Mouse (Mus musculus) testis, adult 2 months (tissue): ENCODE results near the gene Cyp4f39. TPM values are rescaled to one million over a fixed set of nuclear protein-coding genes. Genes with fewer than 3 reads are reported as not detected.
"Not testable (repeated sequence)": the region's sequence is repeated elsewhere in the genome, so short reads cannot be mapped to it uniquely, and the experiment has no call there.

Source experiments
- H3K27ac ChIP-seq: fragments of 200-500 bp; 2 replicates; pipeline ENCODE4 v1.5.1; 2012; ENCODE audit warnings: low read depth, low read length; ENCODE audit not compliant: control insufficient read depth, insufficient read depth
- H3K27me3 ChIP-seq: fragments of 200-500 bp; 2 replicates; pipeline ENCODE4 v1.6.1; 2012; ENCODE audit warnings: mild to moderate bottlenecking, low read length, moderate library complexity; ENCODE audit not compliant: control insufficient read depth, insufficient read depth
- H3K36me3 ChIP-seq: fragments of 200-500 bp; 2 replicates; pipeline ENCODE4 v1.6.1; 2012; ENCODE audit warnings: mild to moderate bottlenecking, low read length; ENCODE audit not compliant: control insufficient read depth, insufficient read depth
- H3K4me1 ChIP-seq: fragments of 200-500 bp; 2 replicates; pipeline ENCODE4 v1.6.1; 2012; ENCODE audit warnings: low read length; ENCODE audit not compliant: control insufficient read depth, insufficient read depth
- H3K4me3 ChIP-seq: fragments of 200-500 bp; 2 replicates; pipeline ENCODE4 v1.5.1; 2012; ENCODE audit warnings: low read depth, mild to moderate bottlenecking, low read length, moderate library complexity, mixed read lengths; ENCODE audit not compliant: control insufficient read depth
- CTCF ChIP-seq: fragments of 200-500 bp; IDR thresholded peaks from 2 replicates; pipeline ENCODE4 v1.5.1; 2012; ENCODE audit warnings: low read depth, mild to moderate bottlenecking, inconsistent platforms, low read length, moderate library complexity; ENCODE audit not compliant: control insufficient read depth, insufficient read depth, insufficient replicate concordance
- POLR2A ChIP-seq: fragments of 200-500 bp; IDR thresholded peaks from 2 replicates; pipeline ENCODE4 v1.6.1; 2012; ENCODE audit warnings: low read depth, mild to moderate bottlenecking, inconsistent platforms, low read length, moderate library complexity; ENCODE audit not compliant: control insufficient read depth
- polyA plus RNA-seq: library from polyadenylated mRNA; depleted of rRNA; stranded (reverse); fragments of >200 nt; gene quantifications from 2 replicates; pipeline ENCODE4 v1.2.3, GENCODE M21; 2012; rRNA removed

The Cyp4f39 gene
- polyA plus RNA-seq, 1 experiment = 67.7 TPM

DNA sequence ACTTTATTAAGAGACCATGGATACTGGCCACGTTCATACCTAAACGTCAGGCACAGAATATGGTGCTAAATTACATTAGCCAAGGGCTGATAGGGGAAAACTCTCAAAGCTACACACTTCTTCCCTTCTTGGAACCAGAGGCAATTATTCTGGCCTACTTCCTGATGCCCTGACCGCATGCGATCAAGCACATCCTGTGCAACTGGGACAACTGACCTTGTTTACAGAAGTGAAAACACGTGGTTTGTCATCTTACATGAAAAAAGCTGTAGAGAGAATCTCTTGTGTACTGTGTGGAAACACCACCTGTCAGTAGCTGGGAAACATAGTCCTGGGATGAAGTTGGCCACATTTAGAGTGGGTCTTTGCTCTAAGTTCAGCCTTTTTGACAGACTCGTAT is 81.5 kb downstream of the Cyp4f39 start:
- Histone ChIP-seq H3K27me3 (no peaks in the 10 kb centered on the region), H3K4me1 (no peaks in the 10 kb centered on the region), H3K36me3 (no peaks in the 10 kb centered on the region), H3K27ac (no peak overlapping the region), H3K4me3 (no peak overlapping the region)
- TF ChIP-seq CTCF (no peak), POLR2A (no peak)

DNA sequence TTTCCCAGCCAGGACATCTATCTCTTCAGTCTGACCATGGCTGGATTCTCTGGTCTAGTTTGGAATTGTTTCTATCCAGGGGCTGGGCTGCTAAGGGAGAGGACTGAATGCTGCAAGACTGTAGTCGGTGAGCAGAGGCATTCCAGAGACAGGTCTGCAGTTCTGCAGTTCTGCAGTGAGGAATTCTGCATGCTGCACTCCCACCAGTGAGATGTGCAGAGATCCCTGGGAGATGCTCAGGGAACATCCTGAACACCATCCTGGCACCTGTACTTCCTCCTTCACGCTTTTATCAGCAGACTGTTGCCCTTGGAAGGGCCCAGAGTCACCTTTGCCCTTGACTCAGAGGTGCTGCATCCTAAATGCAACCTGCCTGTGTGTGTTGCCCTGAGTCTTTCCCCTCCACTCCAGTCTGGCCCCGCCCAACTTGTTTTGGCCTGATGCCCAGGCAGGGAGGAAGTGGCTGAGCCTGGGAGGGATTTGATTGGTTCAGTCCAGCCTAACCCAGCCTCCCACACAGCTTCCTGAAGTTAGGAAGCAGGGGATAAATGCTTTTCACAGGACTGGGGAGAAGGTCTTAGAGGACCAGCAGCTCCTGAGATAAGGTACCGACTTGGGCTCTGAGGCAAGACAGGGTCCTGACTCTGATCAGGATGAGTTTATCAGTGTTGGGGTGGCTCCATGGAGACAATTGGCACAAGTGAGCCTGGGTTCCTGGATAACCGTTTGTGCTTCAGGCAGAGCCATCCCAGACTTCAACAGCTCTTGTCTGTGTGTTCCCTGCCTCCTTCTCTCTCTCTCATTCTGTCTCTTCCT is 83.7 kb downstream of the Cyp4f39 start, which contains the start of gene Cyp4f16:
TSS of gene Cyp4f16 (plus strand) at position 508 of the 816 bp plus-strand sequence.
- not testable (repeated sequence) for H3K36me3 ChIP-seq, H3K27me3 ChIP-seq, H3K4me1 ChIP-seq, H3K27ac ChIP-seq
- peak within 1 kb of the TSS; percentile 40 for H3K4me3 ChIP-seq

DNA sequence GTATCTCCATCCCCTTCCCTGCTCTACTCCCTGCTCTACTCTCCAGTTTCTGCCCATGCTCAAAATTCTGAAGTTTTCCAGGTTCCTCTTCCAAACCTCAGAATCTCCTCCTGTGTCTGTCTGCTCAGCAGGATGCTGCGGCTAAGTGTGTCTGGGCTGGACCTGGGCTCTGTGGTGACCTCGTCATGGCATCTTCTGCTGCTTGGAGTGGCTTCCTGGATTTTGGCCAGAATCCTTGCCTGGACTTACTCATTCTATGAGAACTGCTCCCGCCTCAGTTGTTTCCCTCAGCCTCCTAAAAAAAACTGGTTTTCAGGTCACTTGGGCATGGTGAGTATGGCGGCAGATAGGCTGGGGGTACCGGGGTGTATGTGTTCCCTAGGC is 84.3 kb downstream of the Cyp4f39 start:
- Histone ChIP-seq H3K27me3 (no peaks in the 10 kb centered on the region), H3K4me1 (no peaks in the 10 kb centered on the region), H3K4me3 (no peak overlapping the region), H3K27ac (no peak overlapping the region), H3K36me3 (no peaks in the 10 kb centered on the region)
- no peak for TF ChIP-seq POLR2A
- no peak for TF ChIP-seq CTCF

Other genes starting within 250 kb of the Cyp4f39 start
- gene Brd4, start 168.0 kb upstream of the Cyp4f39 start, polyA plus RNA-seq = 17.3 and 17.6 TPM in 2 replicates
- 39.3 and 43.5 TPM in 2 replicates for gene Akap8, start 131.5 kb upstream of the Cyp4f39 start, polyA plus RNA-seq
- gene Akap8l, start 102.1 kb upstream of the Cyp4f39 start, polyA plus RNA-seq = 107 and 129 TPM in 2 replicates
- 25.2 and 26.3 TPM in 2 replicates for gene Wiz, start 63.3 kb upstream of the Cyp4f39 start, polyA plus RNA-seq
- gene Rasal3, start 49.1 kb upstream of the Cyp4f39 start, polyA plus RNA-seq = 3.7 and 5.3 TPM in 2 replicates
- gene Pglyrp2, start 28.6 kb upstream of the Cyp4f39 start, polyA plus RNA-seq = 2.0 and 2.4 TPM in 2 replicates
- 1.4 TPM in 2 replicates for gene Cyp4f17, start 53.3 kb downstream of the Cyp4f39 start, polyA plus RNA-seq
- 0.73 and 1.1 TPM in 2 replicates for gene Cyp4f16, start 83.8 kb downstream of the Cyp4f39 start, polyA plus RNA-seq
- gene Cyp4f37, start 168.6 kb downstream of the Cyp4f39 start, polyA plus RNA-seq = 1.9 and 2.2 TPM in 2 replicates
- 0.72 and 1.0 TPM in 2 replicates for gene Cyp4f40, start 206.2 kb downstream of the Cyp4f39 start, polyA plus RNA-seq
- 1.2 and 1.6 TPM in 2 replicates for gene Cyp4f15, start 232.9 kb downstream of the Cyp4f39 start, polyA plus RNA-seq